Mouse (Mus musculus): Measurements from ENCODE around the gene Mrps27. TPM values are rescaled to one million over a fixed set of nuclear protein-coding genes. Genes with fewer than 3 reads are reported as not detected.

The Mrps27 gene
- polyA plus RNA-seq, 1 experiment from 2014 or later: 70.3 TPM

GRCm38 (mm10) chr13:99409216-99409615 is 64.6 kb downstream of the Mrps27 start:
- H3K4me1 ChIP-seq (ENCODE audit: control insufficient read depth, insufficient read depth, low read length): 0 out of 2 replicates have a peak, but pooled peaks cover 10% of the 10 kb centered on the region
- H3K9ac ChIP-seq (ENCODE audit: low read depth, low read length): no peak overlapping the region
- H3K4me2 ChIP-seq (replicated peaks; ENCODE audit: low read depth, low read length): no peak overlapping the region
- no peak overlapping the region for H3K27ac ChIP-seq (ENCODE audit: low read depth, low read length)
- H3K27me3 ChIP-seq (ENCODE audit: control insufficient read depth, insufficient read depth, low read length): no peaks in the 10 kb centered on the region
- WGBS: 64% methylated on average over 2 of the region's 2 CpGs
- no peak overlapping the region for H3K4me3 ChIP-seq (ENCODE audit: low read length)
- peaks cover 39% of the 10 kb centered on the region for H3K36me3 ChIP-seq (ENCODE audit: control insufficient read depth, insufficient read depth, low read length)
- H3K9me3 ChIP-seq (ENCODE audit: control insufficient read depth, low read length): no peaks in the 10 kb centered on the region
- ATAC-seq (ENCODE audit: low FRiP score, low TSS enrichment): no peak

DNA sequence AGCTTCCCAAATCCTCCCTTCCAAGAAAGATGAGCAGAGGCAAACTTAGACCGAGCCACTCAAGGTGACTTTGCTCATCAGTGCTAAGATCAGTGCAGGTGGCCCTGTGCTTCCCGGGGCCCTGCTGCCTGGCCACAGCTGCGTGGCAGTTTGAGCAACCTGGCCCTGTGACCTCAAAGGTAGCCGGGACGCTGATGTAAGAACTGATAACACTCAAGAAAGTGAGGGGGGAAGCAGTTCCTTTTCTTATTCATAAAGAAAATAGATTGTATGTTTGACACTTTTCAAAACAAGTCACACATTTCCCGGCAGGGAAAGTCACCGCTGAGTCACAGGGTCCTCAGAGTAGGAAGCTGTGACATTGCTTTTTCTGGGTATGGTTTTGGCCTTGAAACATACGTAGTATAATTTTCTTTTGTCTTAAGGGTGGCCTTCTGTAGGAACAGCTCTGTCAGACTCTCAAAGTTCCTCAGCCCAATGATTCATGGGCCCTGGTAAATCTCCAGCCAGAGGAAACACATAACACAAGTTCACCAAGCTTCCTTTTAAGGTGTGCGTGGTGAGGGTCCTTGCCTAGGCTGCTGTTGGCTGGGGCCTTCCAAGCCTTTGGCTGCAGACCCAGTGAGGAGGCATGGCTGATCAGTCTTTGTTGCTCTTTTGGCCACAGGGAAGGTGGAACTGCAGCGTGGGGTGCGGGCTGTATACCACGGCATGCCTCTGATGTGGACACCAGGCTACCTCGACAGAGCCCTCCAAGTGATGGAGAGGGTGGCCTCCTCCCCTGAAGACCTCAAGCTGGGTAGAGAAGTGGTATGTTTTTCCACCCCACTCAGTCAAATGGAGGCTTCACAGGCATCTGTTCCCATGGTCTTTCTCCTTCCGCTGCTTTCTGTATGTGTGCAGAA is 66.3 kb downstream of the Mrps27 start:
- 72% methylated on average over 14 of the region's 14 CpGs for WGBS
- Histone ChIP-seq H3K9me3 (ENCODE audit: control insufficient read depth, low read length) (no peaks in the 10 kb centered on the region), H3K27ac (ENCODE audit: low read depth, low read length) (no peak overlapping the region), H3K27me3 (ENCODE audit: control insufficient read depth, insufficient read depth, low read length) (no peaks in the 10 kb centered on the region), H3K4me3 (ENCODE audit: low read length) (no peak overlapping the region), H3K4me1 (ENCODE audit: control insufficient read depth, insufficient read depth, low read length) (peaks cover 18% of the 10 kb centered on the region; the same call in 1 of the 2 replicates), H3K9ac (ENCODE audit: low read depth, low read length) (no peak overlapping the region), H3K4me2 (replicated peaks; ENCODE audit: low read depth, low read length) (no peak overlapping the region), H3K36me3 (ENCODE audit: control insufficient read depth, insufficient read depth, low read length) (peaks cover 35% of the 10 kb centered on the region)
- no peak for ATAC-seq (ENCODE audit: low FRiP score, low TSS enrichment)

- Histone ChIP-seq H3K27ac (ENCODE audit: low read depth, low read length) (peak overlapping the region; percentile 59; the same call in 1 of the 2 replicates), H3K4me3 (ENCODE audit: low read length) (no peak overlapping the region), H3K9me3 (ENCODE audit: control insufficient read depth, low read length) (no peaks in the 10 kb centered on the region), H3K27me3 (ENCODE audit: control insufficient read depth, insufficient read depth, low read length) (no peaks in the 10 kb centered on the region), H3K36me3 (ENCODE audit: control insufficient read depth, insufficient read depth, low read length) (peaks cover 32% of the 10 kb centered on the region), H3K4me2 (replicated peaks; ENCODE audit: low read depth, low read length) (no peak overlapping the region), H3K9ac (ENCODE audit: low read depth, low read length) (no peak overlapping the region), H3K4me1 (ENCODE audit: control insufficient read depth, insufficient read depth, low read length) (peaks cover 18% of the 10 kb centered on the region; the same call in 1 of the 2 replicates)
- WGBS: 88% methylated on average over 3 of the region's 3 CpGs
- ATAC-seq (ENCODE audit: low FRiP score, low TSS enrichment): no peak
These were observed 67.2 kb downstream of the Mrps27 start for GRCm38 (mm10) chr13:99411761-99412160.

DNA sequence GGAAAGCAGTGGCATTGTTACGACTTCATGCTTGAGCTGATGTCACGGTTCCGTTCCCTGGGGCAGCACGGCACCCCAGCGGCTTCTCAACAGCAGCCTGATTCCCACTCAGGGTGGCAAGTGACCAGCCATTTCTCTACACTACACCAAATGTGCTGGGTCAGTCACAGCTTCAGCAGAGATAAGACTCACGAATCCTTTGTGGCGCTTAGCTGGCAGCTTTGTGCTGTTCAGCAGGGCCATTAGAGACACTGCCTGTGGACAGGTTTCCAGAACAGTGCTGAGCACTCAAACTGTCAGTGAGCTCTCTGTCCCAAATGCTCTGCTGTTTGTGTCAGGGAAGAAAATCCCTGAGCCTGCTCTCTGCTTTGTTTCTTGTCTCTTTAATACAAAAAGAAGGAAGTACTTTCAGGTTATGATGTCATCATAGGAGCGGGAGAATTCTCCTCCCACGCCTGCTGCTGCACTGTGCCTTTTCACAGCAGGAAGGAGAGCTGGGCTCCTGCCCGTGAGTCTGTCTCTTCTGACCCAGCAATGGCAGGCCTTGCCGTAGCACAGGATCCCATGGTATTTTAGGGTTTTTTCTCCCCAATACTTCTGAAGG is 68.0 kb downstream of the Mrps27 start:
- H3K4me2 ChIP-seq (replicated peaks; ENCODE audit: low read depth, low read length): no peak overlapping the region
- no peaks in the 10 kb centered on the region for H3K27me3 ChIP-seq (ENCODE audit: control insufficient read depth, insufficient read depth, low read length)
- H3K36me3 ChIP-seq (ENCODE audit: control insufficient read depth, insufficient read depth, low read length): peaks cover 29% of the 10 kb centered on the region
- H3K4me3 ChIP-seq (ENCODE audit: low read length): no peak overlapping the region
- no peak overlapping the region for H3K9ac ChIP-seq (ENCODE audit: low read depth, low read length)
- H3K9me3 ChIP-seq (ENCODE audit: control insufficient read depth, low read length): no peaks in the 10 kb centered on the region
- ATAC-seq (ENCODE audit: low FRiP score, low TSS enrichment): no peak
- peak overlapping the region; percentile 59; the same call in 1 of the 2 replicates for H3K27ac ChIP-seq (ENCODE audit: low read depth, low read length)
- WGBS: 29% methylated on average over 11 of the region's 11 CpGs
- peaks cover 18% of the 10 kb centered on the region; the same call in 1 of the 2 replicates for H3K4me1 ChIP-seq (ENCODE audit: control insufficient read depth, insufficient read depth, low read length)

- peaks cover 29% of the 10 kb centered on the region for H3K36me3 ChIP-seq (ENCODE audit: control insufficient read depth, insufficient read depth, low read length)
- 37% methylated on average over 13 of the region's 13 CpGs for WGBS
These were observed 69.1 kb downstream of the Mrps27 start for GRCm38 (mm10) chr13:99413481-99414351.

GRCm38 (mm10) chr13:99414352-99414742 is 69.8 kb downstream of the Mrps27 start:
- Histone ChIP-seq H3K36me3 (ENCODE audit: control insufficient read depth, insufficient read depth, low read length) (peaks cover 29% of the 10 kb centered on the region), H3K9ac (ENCODE audit: low read depth, low read length) (no peak overlapping the region), H3K27me3 (ENCODE audit: control insufficient read depth, insufficient read depth, low read length) (no peaks in the 10 kb centered on the region), H3K4me2 (replicated peaks; ENCODE audit: low read depth, low read length) (no peak overlapping the region), H3K4me1 (ENCODE audit: control insufficient read depth, insufficient read depth, low read length) (peaks cover 18% of the 10 kb centered on the region; the same call in 1 of the 2 replicates), H3K9me3 (ENCODE audit: control insufficient read depth, low read length) (no peaks in the 10 kb centered on the region), H3K27ac (ENCODE audit: low read depth, low read length) (0 out of 2 replicates have a peak overlapping the region, but pooled peaks have one; percentile 10), H3K4me3 (ENCODE audit: low read length) (no peak overlapping the region)
- 47% methylated on average over 10 of the region's 10 CpGs for WGBS
- peak; percentile 40 for ATAC-seq (ENCODE audit: low FRiP score, low TSS enrichment)

More at GRCm38 (mm10) chr13:99413481-99414351, 69.1 kb downstream of the Mrps27 start:
- Histone ChIP-seq H3K4me1 (ENCODE audit: control insufficient read depth, insufficient read depth, low read length) (peaks cover 18% of the 10 kb centered on the region; the same call in 1 of the 2 replicates), H3K9me3 (ENCODE audit: control insufficient read depth, low read length) (no peaks in the 10 kb centered on the region), H3K27me3 (ENCODE audit: control insufficient read depth, insufficient read depth, low read length) (no peaks in the 10 kb centered on the region), H3K9ac (ENCODE audit: low read depth, low read length) (no peak overlapping the region), H3K4me3 (ENCODE audit: low read length) (no peak overlapping the region), H3K4me2 (replicated peaks; ENCODE audit: low read depth, low read length) (no peak overlapping the region), H3K27ac (ENCODE audit: low read depth, low read length) (no peak overlapping the region)
- peak; percentile 78 for ATAC-seq (ENCODE audit: low FRiP score, low TSS enrichment)

GRCm38 (mm10) chr13:99416601-99417000 is 72.0 kb downstream of the Mrps27 start:
- ATAC-seq (ENCODE audit: low FRiP score, low TSS enrichment): no peak
- Histone ChIP-seq H3K9ac (ENCODE audit: low read depth, low read length) (no peak overlapping the region), H3K4me1 (ENCODE audit: control insufficient read depth, insufficient read depth, low read length) (peaks cover 18% of the 10 kb centered on the region; the same call in 1 of the 2 replicates), H3K4me3 (ENCODE audit: low read length) (no peak overlapping the region), H3K27me3 (ENCODE audit: control insufficient read depth, insufficient read depth, low read length) (no peaks in the 10 kb centered on the region), H3K4me2 (replicated peaks; ENCODE audit: low read depth, low read length) (no peak overlapping the region), H3K27ac (ENCODE audit: low read depth, low read length) (no peak overlapping the region), H3K9me3 (ENCODE audit: control insufficient read depth, low read length) (no peaks in the 10 kb centered on the region), H3K36me3 (ENCODE audit: control insufficient read depth, insufficient read depth, low read length) (peaks cover 12% of the 10 kb centered on the region)
- WGBS: 89% methylated on average over 9 of the region's 9 CpGs

DNA sequence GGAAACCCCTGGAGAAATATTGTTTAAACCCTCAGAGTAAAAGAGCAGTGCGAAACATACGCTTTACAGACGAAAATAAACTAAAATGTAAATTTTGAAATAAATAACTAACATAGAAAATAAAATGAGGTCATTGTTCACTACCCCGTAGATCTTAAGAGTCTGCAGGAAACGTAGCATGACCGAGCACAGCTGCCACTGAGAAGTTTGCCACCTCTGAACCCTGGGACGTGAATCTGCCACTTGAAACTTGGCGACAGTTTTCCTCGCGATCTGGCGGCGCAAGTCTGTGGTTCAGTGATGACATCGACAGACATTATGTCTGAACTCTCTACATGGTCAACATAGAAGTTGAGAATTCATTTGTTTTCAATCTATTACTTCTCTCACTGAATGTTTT is 79.0 kb downstream of the Mrps27 start:
- WGBS: 32% methylated on average over 13 of the region's 13 CpGs
- Histone ChIP-seq H3K27ac (ENCODE audit: low read depth, low read length) (no peak overlapping the region), H3K4me2 (replicated peaks; ENCODE audit: low read depth, low read length) (no peak overlapping the region), H3K9ac (ENCODE audit: low read depth, low read length) (no peak overlapping the region), H3K36me3 (ENCODE audit: control insufficient read depth, insufficient read depth, low read length) (peaks cover 4% of the 10 kb centered on the region; the same call in 1 of the 2 replicates), H3K4me1 (ENCODE audit: control insufficient read depth, insufficient read depth, low read length) (0 out of 2 replicates have a peak, but pooled peaks cover 4% of the 10 kb centered on the region), H3K4me3 (ENCODE audit: low read length) (no peak overlapping the region), H3K9me3 (ENCODE audit: control insufficient read depth, low read length) (no peaks in the 10 kb centered on the region), H3K27me3 (ENCODE audit: control insufficient read depth, insufficient read depth, low read length) (no peaks in the 10 kb centered on the region)
- peak; percentile 68; the same call in 1 of the 2 replicates for ATAC-seq (ENCODE audit: low FRiP score, low TSS enrichment)

Data from kidney, embryonic 14.5 days (tissue).